Mouse (Mus musculus) heart, embryonic 16.5 days (tissue): ENCODE measurements around the gene Ntm. TPM values are rescaled to one million over a fixed set of nuclear protein-coding genes. Genes with fewer than 3 reads are reported as not detected.

Experiments used
- ATAC-seq: fragments of 200-750 bp; cut with Nextera tagmentation; replicated peaks from 2 replicates; pipeline ENCODE4 v1.8.0; 2017; ENCODE audit warnings: moderate number of reproducible peaks; ENCODE audit not compliant: insufficient read depth, low FRiP score; ENCODE audit errors: extremely low read depth
- H3K27ac ChIP-seq: fragments of 300-500 bp; sonication (generic); 2 replicates; pipeline ENCODE4 v1.5.1; 2014; ENCODE audit warnings: mild to moderate bottlenecking, low read length, control low read depth, moderate library complexity
- H3K27me3 ChIP-seq: fragments of 300-500 bp; sonication (generic); 2 replicates; pipeline ENCODE4 v1.6.1; 2014; ENCODE audit warnings: low read length, mixed read lengths; ENCODE audit not compliant: control insufficient read depth, insufficient read depth
- H3K36me3 ChIP-seq: fragments of 300-500 bp; sonication (generic); 2 replicates; pipeline ENCODE4 v1.6.1; 2014; ENCODE audit not compliant: control insufficient read depth, insufficient read depth
- H3K4me1 ChIP-seq: fragments of 300-500 bp; sonication (generic); 2 replicates; pipeline ENCODE4 v1.6.1; 2014; ENCODE audit warnings: low read length, mixed read lengths; ENCODE audit not compliant: control insufficient read depth, insufficient read depth
- H3K4me2 ChIP-seq: fragments of 300-500 bp; sonication (generic); 2 replicates; pipeline ENCODE4 v1.6.1; 2014; ENCODE audit warnings: low read depth, mild to moderate bottlenecking, control low read depth, low read length
- H3K4me3 ChIP-seq: fragments of 300-500 bp; sonication (generic); 2 replicates; pipeline ENCODE4 v1.5.1; 2014; ENCODE audit warnings: mild to moderate bottlenecking, control low read depth, low read length
- H3K9ac ChIP-seq: fragments of 300-500 bp; sonication (generic); 2 replicates; pipeline ENCODE4 v1.6.1; 2014; ENCODE audit warnings: low read length, control low read depth
- H3K9me3 ChIP-seq: fragments of 300-500 bp; sonication (generic); replicated peaks from 2 replicates; pipeline ENCODE4 v1.6.1; 2016; ENCODE audit warnings: low read length; ENCODE audit not compliant: control insufficient read depth
- WGBS: fragments of 180-500 bp; shearing (Covaris S2); extraction: QIAGEN DNeasy Blood & Tissue Kit; methylation state at CpG from one replicate; pipeline ENCODE4 v1.1.7; 2014; 5-methylcytosine and 5-hydroxymethylcytosine counted together
- polyA plus RNA-seq: library from polyadenylated mRNA; unstranded; fragments of >200 nt; fragmentation: Nextera tagmentation; extraction: Ambion mirVana; gene quantifications from 2 replicates; pipeline ENCODE4 v1.2.1, GENCODE M21; 2015

The Ntm gene
- 23.6 and 27.3 TPM in 2 replicates for polyA plus RNA-seq

GRCm38 (mm10) chr9:29962978-29963377, at the start of gene Ntm:
Gene Ntm, minus strand, starts transcription at chr9:29963141.
- peak within 1 kb of the TSS; percentile 45 for H3K9ac ChIP-seq
- peak within 1 kb of the TSS; percentile 87 for H3K4me2 ChIP-seq
- H3K27me3 ChIP-seq: peaks cover 29% of the 10 kb centered on the region
- no peaks in the 10 kb centered on the region for H3K9me3 ChIP-seq
- 21% methylated on average over 8 of the region's 8 CpGs for WGBS
- H3K27ac ChIP-seq: no peak within 1 kb of the TSS
- H3K4me3 ChIP-seq: peak within 1 kb of the TSS; percentile 58
- 0 out of 2 replicates have a peak, but pooled peaks have one; percentile 52 for ATAC-seq
- H3K36me3 ChIP-seq: no peaks in the 10 kb centered on the region
- H3K4me1 ChIP-seq: peaks cover 12% of the 10 kb centered on the region

- no peaks in the 10 kb centered on the region for H3K27me3 ChIP-seq
- no peak overlapping the region for H3K4me2 ChIP-seq
- ATAC-seq: no peak
- H3K9me3 ChIP-seq: no peaks in the 10 kb centered on the region
- no peak overlapping the region for H3K9ac ChIP-seq
- no peak overlapping the region for H3K27ac ChIP-seq
- no peaks in the 10 kb centered on the region for H3K36me3 ChIP-seq
- H3K4me3 ChIP-seq: no peak overlapping the region
- no peaks in the 10 kb centered on the region for H3K4me1 ChIP-seq
- 70% methylated on average over 8 of the region's 8 CpGs for WGBS
These were observed 42.8 kb upstream of the Ntm start for GRCm38 (mm10) chr9:30005701-30006100.

DNA sequence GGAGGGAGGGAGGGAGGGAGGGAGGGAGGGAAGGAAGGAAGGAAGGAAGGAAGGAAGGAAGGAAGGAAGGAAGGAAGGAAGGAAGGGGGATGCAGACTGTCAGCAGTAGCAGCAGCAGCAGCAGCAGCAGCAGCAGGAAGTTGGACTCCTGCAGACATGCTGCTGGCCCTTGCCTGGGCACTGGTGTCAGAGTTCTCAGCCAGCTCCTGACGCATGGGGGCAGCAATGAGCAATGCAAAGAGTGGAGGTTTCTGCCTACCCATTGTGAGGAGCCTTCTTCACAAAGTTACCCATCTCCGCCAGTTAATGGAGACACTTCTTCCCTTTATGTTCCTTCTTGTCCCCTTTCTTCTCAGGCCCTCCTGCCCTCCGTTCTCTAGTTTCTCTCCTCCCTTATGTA, 40.7 kb upstream of the Ntm start:
- Histone ChIP-seq H3K4me1 (no peaks in the 10 kb centered on the region), H3K27me3 (no peaks in the 10 kb centered on the region), H3K9ac (no peak overlapping the region), H3K27ac (no peak overlapping the region), H3K36me3 (no peaks in the 10 kb centered on the region), H3K4me3 (no peak overlapping the region), H3K9me3 (no peaks in the 10 kb centered on the region), H3K4me2 (no peak overlapping the region)
- ATAC-seq: no peak
- 31% methylated on average over 3 of the region's 3 CpGs for WGBS

GRCm38 (mm10) chr9:29981177-29981915, 18.4 kb upstream of the Ntm start:
- no peaks in the 10 kb centered on the region for H3K4me1 ChIP-seq
- H3K9me3 ChIP-seq: no peaks in the 10 kb centered on the region
- H3K36me3 ChIP-seq: no peaks in the 10 kb centered on the region
- ATAC-seq: no peak
- H3K4me2 ChIP-seq: no peak overlapping the region
- no peaks in the 10 kb centered on the region for H3K27me3 ChIP-seq
- no peak overlapping the region for H3K27ac ChIP-seq
- no peak overlapping the region for H3K4me3 ChIP-seq
- H3K9ac ChIP-seq: no peak overlapping the region
- WGBS: 71% methylated on average over 5 of the region's 5 CpGs

GRCm38 (mm10) chr9:29961954-29962867, 730 bp downstream of the Ntm start:
- H3K4me1 ChIP-seq: peaks cover 12% of the 10 kb centered on the region
- peak overlapping the region; percentile 58 for H3K4me3 ChIP-seq
- H3K27me3 ChIP-seq: peaks cover 29% of the 10 kb centered on the region
- no peaks in the 10 kb centered on the region for H3K9me3 ChIP-seq
- no peak overlapping the region for H3K27ac ChIP-seq
- peak overlapping the region; percentile 45 for H3K9ac ChIP-seq
- H3K4me2 ChIP-seq: peak overlapping the region; percentile 87
- ATAC-seq: no peak
- H3K36me3 ChIP-seq: no peaks in the 10 kb centered on the region
- 2% methylated on average over 38 of the region's 38 CpGs for WGBS

DNA sequence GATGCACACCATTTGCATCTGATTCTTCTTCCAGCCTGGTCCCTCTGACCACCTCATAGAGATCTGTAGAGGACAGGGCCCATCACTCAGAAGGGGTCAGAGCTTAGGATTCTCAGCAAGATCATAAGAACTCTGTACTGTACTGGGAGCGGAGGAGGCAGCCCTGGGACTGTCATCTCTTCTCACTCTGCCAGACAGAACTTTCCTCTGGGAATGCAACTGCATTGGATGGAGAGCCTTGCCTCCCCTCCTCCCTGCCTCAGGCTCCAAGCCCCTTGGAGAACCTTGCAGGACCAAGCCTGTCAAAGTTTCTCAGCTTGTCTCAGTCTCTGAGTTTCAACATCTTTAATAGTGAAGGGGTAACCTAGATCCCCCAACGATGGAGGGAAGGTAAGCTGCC, 1.4 kb downstream of the Ntm start:
- Histone ChIP-seq H3K4me1 (peaks cover 12% of the 10 kb centered on the region), H3K4me3 (peak overlapping the region; percentile 58)

DNA sequence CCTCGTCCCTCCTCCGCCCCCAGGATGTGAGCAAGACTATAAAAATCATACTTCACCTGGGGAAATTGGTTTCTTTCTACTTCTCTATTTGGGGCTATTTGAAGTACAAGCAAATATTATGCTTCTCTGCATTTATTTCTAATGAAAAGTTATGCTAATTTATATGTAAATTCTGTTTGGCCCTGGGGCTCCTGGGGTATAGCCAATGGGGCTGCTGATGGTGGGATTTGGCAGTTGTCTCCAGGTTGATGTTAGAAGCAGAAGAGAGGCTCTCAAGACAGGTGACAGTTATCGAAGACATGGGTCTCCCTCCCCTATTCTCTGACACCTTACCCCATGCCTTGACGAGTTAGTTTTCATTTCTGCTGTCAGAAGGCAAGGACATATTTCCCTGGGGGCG, 2.2 kb downstream of the Ntm start:
- WGBS: 75% methylated on average over 5 of the region's 5 CpGs
- Histone ChIP-seq H3K4me3 (no peak overlapping the region), H3K27ac (no peak overlapping the region), H3K9me3 (no peaks in the 10 kb centered on the region), H3K4me1 (peaks cover 12% of the 10 kb centered on the region), H3K4me2 (no peak overlapping the region), H3K9ac (no peak overlapping the region), H3K27me3 (peaks cover 29% of the 10 kb centered on the region), H3K36me3 (no peaks in the 10 kb centered on the region)
- no peak for ATAC-seq

More for the DNA sequence above, 1.4 kb downstream of the Ntm start:
- peaks cover 29% of the 10 kb centered on the region for H3K27me3 ChIP-seq
- H3K4me2 ChIP-seq: peak overlapping the region; percentile 87
- H3K36me3 ChIP-seq: no peaks in the 10 kb centered on the region
- H3K9ac ChIP-seq: no peak overlapping the region
- no peak overlapping the region for H3K27ac ChIP-seq
- no peaks in the 10 kb centered on the region for H3K9me3 ChIP-seq
- ATAC-seq: no peak
- 48% methylated on average over 2 of the region's 2 CpGs for WGBS

- peaks cover 29% of the 10 kb centered on the region for H3K27me3 ChIP-seq
- H3K4me1 ChIP-seq: peaks cover 12% of the 10 kb centered on the region
- H3K27ac ChIP-seq: no peak overlapping the region
- H3K4me2 ChIP-seq: no peak overlapping the region
- H3K9me3 ChIP-seq: no peaks in the 10 kb centered on the region
- H3K36me3 ChIP-seq: no peaks in the 10 kb centered on the region
- WGBS: 50% methylated on average over 3 of the region's 3 CpGs
- no peak overlapping the region for H3K9ac ChIP-seq
- ATAC-seq: no peak
- H3K4me3 ChIP-seq: no peak overlapping the region
These were observed 2.7 kb downstream of the Ntm start for GRCm38 (mm10) chr9:29960236-29960635.

DNA sequence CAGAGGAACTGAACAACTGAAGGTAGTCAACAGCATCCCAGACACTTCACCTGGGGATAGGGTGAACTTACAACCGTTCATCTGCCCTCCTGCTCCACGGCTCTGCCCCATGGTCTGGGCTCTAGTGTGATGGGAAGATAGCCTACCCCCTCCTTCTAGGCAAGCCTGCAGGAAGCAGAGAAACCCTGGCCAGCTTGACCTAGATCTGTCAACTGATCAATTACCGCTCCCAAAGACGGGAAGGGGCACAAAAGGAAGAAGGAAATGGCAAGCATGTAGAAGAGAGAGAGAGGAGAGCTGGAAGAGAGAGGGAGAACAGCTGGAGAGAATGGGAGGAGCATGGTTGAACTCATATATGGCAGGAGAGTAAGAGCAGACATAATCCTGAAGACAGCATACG, 6.0 kb downstream of the Ntm start:
- H3K9me3 ChIP-seq: no peaks in the 10 kb centered on the region
- 44% methylated on average over 5 of the region's 5 CpGs for WGBS
- H3K4me1 ChIP-seq: 0 out of 2 replicates have a peak, but pooled peaks cover 3% of the 10 kb centered on the region
- H3K36me3 ChIP-seq: no peaks in the 10 kb centered on the region
- H3K9ac ChIP-seq: no peak overlapping the region
- H3K4me2 ChIP-seq: no peak overlapping the region
- no peak overlapping the region for H3K27ac ChIP-seq
- ATAC-seq: no peak
- H3K4me3 ChIP-seq: no peak overlapping the region
- peaks cover 21% of the 10 kb centered on the region for H3K27me3 ChIP-seq
